Mouse (Mus musculus) CH12F3 (cell line): ENCODE results near the gene Lrrc29.
"Not testable (repeated sequence)": the region's sequence is repeated elsewhere in the genome, so short reads cannot be mapped to it uniquely, and the experiment has no call there.

Experiments
- in situ Hi-C: fragments of 300-500 bp; cut with MboI; formaldehyde crosslinking; loops from 2 replicates; pipeline ENCODE4 v1.14.3; 2020; ENCODE audit warnings: low sequenced_read_pairs

Lrrc29 gene

DNA sequence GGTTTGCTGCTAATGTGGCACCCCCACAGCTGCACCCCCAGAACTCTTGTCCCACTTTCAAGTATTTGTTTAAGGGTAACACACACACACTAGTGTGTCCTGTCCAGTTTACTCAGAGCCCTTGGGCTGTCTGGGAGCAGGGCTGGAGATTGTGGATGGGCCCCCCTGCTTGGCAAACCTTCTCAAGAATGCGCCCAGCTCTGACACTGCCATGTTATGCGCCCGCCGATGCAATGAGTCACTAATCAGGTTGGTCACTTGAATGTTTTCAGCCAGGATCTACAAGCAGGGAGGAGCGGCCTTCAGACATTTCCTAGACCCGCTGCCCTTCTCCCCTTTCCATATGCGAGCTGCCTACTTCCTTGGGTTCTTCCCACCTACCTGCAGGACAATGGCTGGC, 33.6 kb downstream of the Lrrc29 start:
- in situ Hi-C loops: no loop called here

DNA sequence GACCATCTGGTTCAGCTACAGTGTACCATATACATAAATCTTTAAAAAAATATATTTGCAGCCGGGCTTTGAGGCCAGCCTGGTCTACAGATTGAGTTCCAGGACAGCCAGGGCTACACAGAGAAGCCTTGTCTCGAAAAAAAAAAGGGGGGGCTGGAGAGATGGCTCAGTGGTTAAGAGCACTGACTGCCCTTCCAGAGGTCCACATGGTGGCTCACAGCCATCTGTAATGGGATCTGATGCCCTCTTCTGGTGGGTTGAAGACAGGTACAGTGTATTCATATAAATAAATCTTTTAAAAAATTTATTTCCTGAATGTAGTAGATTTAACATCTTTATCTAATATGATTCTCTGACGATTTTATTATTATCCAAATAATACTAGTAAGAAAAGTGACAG, 34.3 kb downstream of the Lrrc29 start:
- in situ Hi-C loops: not testable (repeated sequence)

DNA sequence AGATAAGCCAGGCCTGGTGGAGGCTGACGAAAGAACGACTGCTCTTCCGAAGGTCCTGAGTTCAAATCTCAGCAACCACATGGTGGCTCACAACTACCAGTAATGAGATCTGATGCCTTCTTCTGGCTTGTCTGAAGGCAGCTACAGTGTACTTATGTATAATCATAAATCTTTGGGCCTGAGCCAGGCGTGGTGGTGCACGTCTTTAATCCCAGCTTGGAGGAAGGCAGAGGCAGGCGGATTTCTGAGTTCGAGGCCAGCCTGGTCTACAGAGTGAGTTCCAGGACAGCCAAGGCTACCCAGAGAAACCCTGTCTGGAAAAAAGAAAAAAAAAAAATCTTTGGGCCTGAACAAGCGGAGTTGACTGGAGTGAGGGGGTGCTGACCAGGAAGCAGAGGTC, 34.7 kb downstream of the Lrrc29 start:
- in situ Hi-C loops: not testable (repeated sequence)

DNA sequence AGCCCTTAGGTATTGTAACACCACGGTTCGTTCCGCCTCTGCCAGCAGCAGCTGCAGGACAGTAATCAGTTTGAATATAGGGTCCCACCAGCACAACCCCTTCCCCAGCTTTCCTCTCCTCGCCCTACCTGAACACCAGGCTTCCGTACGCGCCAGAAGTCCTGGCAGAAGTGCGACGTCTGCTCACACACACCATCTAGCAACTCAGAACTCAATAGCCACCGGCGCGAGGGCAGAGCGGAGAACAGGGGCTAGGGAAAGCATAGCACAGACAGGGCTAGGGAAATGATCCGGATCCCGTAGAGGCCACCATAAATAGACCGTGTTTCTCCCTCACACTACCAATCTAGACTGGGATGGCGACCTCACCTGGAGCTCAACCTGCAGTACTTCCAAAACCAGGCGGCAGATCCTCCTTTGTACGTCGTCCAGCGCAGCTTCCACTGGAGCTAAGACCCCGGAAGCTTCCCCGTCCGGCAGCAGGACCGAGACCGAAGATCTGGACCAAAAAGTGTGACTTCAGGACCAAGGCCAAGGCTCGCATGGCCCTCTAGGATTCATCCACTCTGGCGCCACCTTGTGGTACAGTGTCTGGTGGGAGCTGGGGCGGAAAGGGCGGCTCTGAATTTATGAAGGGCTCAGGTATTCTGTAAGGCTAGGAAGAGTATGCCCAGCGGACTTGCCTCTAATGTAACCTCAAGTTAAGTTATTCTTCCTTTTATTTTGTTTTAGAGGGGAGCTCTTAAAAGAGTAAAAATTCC, 35.3 kb downstream of the Lrrc29 start:
- in situ Hi-C loops: no loop called here

DNA sequence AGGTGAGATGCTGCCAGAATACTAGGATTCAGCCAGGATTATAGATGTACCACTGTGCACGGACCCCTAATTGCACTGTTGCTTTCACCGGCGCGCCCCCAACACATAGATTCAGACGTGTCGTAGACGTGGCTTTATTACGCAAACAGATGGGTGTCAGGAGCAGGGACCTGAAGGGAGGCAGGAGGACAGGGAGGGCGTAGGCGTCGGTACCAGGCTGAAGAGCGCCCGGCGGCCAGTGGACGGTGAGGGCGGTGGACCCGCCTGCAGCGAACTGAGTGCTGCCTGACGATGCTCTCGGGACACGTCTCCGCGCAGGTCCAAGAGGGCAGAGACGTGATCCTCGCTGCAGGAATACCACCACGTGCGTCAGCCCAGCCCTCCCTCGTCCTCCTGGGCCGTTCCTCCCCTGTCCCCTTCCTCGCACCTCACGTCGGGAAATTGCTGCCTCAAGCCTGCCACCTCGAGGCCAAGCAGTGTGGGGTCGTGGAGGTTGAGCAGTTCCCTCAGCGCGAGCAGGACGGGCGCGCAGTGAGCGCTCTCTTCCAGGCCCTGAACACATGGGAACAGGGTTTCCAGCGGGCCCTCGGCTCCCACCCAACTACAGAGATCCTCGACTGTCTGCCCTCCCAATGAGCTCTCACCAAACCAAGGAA, 36.1 kb downstream of the Lrrc29 start, which contains the start of gene 4931428F04Rik:
Gene 4931428F04Rik, minus strand, starts transcription at position 60 of the 656 bp plus-strand sequence.
- in situ Hi-C loops: no loop called here

DNA sequence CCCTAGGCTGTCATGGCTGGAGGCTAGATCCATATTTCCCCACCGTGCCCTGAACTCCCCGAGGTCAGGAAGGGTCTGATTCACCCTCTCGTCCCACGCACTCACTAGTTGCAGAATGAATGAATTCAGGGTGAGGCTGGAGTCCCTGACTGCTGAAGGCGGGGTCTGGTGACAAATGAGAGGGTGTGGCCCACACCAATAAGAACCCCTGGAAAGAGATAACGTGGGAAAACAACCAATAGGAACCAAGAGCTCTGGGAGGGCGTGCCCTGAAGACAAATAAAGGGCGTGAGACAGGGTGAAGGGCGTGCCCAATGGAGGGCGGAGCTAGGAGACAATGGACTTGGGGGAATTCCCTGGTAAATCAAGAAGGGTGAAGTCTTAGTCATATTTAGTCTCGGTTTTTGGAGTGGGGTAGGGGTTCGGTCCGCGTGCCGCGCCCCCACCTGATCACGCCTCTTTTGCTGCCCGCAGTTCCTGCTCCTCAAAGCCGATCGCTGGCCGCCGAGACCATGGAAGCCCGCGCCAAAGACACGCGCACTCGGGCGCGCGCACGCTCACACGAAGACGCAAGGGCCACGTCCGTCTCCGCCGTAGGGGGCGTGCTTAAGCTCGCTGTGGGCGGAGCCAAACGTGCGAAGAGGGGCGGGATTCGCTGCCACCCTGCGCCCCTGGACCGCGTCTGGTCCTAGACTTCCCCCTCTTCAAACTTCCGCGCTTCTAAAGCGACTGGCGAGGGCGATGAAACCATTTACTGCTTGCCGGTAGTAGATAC, 36.9 kb downstream of the Lrrc29 start:
- in situ Hi-C loops: no loop called here

DNA sequence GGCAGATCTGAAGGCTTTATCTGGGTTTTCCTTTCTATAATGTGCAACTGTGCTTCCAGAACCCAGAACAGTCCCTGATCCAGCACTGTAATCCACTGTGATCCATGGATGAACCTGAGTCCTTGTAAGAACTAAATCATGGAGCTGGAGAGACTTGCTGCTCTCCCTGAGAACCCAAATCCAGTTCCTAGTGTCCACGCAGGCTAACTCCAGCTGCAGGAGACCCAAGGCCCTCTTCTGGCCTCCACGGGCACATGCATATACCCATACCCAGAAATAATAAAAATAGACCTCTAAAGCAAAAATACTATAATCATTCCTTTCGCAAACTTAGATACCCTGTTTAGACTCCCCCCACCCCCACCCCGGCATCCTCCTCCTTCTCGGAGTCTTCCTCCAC, 37.8 kb downstream of the Lrrc29 start:
- in situ Hi-C loops: no loop called here

DNA sequence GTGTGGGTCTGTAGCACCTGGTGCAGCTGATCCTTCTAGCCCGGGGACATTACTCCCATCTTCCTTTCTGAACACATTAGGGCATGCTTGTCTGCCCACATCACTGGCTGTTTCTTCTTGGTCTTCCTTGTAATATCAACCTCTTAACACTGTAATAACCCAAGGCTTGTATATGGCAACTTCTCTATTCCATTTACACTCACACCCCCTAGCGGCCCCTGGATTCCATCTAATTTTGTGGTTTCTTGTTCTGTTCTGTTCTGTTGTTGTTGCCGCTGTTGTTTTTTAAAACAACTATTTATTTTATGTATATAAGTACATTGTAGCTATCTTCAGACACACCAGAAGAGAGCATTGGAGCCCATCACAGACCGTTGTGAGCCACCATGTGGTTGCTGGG, 39.2 kb downstream of the Lrrc29 start:
- in situ Hi-C loops: no loop called here

DNA sequence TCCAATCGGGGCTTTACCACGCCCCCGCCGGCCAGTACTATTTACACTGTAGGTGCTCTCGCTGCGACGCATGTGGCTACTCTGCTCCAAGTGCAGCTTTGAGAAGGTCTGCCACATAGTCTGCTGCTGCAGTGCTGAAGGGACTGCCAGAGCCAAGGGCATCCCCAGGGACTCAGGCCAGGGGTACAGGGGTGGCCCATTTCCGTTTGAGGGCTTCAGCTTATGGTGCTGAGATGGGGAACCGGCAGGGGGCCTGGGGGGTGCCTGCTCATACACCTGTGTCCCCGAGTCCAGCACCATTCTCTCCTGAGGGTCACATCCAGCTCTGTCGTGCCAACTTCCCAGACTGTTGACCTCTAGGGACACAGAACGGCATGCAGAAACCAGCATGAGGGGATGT, 40.6 kb downstream of the Lrrc29 start:
- in situ Hi-C loops: no loop called here

DNA sequence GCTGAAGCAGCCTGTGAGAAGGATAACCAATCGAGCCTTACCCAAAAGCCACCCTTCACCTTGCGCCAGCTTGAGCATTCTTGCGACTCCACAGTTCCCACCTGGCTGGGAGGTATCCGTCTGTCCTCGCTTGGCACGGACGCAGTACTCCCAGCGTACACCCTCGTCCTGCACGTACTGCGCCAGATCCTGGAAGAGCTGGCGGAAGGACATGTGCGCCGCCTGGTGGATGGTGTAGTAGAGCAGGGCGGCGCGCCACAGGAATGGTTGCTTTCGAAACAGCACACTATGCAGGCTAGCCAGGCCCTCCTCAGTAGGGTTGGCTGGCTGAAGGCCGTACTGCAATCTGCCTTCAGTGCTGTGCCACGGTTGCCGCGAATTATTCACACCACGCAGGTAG, 43.0 kb downstream of the Lrrc29 start:
- in situ Hi-C loops: no loop called here

DNA sequence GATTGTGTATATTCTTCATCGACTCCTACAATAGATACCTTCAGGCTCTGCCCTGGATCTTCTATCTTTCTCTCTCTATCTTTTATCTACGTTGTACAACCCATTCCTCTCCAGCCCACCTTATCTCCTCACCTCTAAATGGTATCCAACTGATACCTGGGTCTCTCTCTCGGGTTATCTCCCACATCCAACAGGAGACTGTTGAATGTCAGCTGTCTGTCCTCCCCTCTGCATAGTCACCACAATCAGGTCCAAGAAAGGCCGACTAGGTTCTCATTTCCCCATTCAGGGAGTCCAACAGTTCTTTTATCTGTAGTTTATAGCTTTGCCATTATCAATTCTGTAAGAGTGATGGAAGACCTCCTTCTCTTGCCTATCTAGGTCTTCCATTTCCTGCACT, 43.8 kb downstream of the Lrrc29 start:
- in situ Hi-C loops: no loop called here

DNA sequence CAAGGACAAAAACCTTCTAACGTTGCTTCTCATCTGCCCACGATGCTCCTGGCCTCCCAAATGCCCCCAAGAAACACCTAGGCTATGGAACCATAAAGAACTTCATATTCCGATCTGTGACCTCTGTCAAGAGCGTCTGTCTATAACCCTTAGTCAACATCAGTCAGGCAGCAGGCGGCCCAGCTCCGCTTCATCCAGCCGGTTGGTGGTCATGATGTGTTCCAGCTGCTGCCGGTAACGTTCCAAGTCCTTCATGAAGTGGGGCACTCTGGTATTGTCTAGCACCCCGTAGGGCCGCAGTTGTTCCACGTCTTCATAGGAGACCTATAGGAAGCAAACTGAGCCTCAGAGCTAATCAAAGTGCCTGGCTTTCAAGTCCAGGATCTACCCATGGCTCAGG, 44.3 kb downstream of the Lrrc29 start:
- in situ Hi-C loops: no loop called here

DNA sequence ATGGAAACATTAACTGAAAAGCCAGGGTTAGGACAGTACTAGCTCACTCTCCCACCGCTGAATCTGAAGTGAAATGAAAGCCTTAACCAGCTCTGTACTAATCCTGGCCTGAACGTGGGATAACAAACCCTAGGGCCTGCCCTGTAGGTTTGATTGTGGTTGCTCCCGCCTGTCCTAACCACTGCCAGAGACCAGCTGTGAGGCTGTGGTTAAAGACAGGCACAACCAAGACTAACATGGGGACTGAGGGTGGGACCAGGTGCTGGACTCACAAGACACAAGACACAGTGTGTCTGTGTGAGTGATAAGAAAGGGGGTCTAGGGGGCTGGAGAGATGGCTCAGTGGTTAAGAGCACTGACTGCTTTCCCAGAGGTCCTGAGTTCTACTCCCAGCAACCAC, 45.5 kb downstream of the Lrrc29 start:
- in situ Hi-C loops: no loop called here

DNA sequence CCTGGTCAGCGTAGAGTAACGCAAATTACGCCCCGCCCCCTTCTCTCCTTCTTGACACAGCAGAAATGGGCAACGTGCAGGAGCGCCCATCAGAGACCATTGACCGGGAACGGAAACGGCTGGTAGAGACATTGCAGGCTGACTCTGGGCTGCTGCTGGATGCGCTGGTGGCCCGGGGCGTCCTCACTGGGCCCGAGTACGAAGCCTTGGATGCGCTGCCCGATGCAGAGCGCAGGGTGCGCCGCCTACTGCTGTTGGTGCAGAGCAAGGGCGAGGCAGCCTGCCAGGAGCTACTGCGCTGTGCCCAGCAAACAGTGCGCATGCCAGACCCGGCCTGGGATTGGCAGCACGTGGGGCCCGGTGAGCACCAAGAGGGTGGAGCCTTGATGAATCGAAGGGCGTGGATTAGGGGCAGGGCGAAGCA, 47.2 kb downstream of the Lrrc29 start:
- in situ Hi-C loops: no loop called here

DNA sequence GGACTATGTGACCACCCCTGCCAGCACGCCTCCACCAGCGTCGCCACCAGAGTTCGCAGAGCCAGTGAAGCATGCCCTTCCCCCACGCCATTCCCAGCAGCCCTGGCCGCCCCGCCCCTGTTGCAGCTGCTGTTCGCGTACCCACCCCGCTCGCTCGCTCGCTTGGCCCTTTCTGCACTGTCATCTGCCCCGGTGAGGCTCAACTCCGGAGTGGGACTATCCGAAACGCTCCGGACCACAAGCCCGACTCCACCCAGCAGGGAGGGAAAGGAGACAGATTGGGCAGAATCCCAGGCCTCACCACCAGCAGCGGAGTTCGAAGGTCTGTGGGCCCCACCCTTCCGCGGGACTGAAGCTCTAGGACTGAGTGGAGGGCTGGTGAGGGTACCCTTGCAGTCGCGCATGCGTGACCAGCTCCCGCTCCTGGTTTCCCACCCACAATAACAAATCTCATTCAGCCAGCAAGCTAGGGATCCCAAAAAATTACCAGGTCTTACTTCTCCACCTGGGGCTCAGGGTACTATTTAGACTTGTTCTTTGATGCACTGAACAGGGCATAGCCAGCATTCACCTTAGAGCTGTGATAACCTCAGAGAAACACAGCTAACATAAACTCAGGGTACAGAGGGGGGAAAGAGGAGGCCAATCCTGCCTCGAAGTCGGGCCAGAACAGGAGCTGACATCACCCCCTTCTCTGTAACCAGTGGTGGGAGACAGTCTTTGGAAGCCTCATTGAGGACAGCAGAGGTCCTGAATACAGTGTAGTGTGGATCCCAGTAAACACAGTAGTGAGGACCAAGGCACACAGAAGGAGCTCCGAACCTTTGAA, 49.6 kb downstream of the Lrrc29 start:
- in situ Hi-C loops: no loop called here

DNA sequence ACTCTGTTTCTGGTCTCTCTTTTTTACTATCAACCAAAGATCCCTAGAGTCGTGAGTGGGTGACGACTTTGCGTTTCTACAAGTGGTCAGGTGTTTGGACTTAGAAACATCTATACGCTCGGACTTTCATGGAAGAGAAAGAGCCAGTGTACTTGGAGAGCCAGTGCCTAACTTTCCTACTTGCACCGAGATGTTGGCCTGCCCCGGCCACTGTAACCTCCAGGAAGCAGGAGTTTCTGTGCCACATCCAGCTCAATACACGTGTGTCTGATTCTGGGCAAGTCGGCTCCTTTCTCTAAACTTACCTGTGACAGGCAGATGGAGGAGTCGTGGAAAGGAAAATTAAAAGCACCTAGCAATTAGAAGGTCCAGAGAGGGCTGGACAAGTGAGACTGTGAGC, 50.2 kb downstream of the Lrrc29 start, which contains the start of gene Nol3:
Gene Nol3, plus strand, starts transcription at position 301 of the 400 bp plus-strand sequence.
- in situ Hi-C loops: no loop called here

DNA sequence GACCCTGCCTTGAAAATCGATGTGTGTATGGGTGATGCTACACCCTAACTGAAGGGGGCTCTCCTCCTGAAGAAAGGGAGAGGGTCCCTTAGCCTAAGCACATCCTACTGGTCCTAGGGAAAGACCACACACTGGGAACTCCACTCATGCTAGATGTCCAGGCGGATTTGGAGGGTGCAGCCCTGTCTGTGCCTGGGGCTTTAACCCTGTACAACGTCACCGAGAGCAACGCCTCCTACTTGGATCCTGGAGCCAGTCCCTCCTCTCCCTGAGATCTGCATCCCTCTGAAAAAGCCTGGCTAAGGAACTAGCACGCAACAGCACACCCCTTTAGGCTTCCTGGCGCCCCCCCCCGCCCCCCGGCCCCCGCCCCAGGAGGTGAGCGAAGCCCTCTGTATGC, 50.7 kb downstream of the Lrrc29 start:
- in situ Hi-C loops: no loop called here

DNA sequence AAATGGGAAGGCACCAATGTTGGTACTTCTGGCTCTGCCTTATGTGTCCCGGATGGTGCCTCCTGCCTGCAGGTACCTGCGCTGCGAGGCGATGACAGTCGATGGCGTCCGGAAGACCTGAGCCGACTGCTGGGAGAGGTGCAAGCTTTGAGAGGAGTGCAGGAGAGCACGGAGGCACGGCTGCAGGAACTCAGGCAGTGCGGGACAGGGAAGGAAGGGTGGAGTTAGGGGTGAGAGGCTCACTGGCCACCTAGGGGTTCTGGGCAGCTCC, 55.2 kb downstream of the Lrrc29 start:
- in situ Hi-C loops: no loop called here

DNA sequence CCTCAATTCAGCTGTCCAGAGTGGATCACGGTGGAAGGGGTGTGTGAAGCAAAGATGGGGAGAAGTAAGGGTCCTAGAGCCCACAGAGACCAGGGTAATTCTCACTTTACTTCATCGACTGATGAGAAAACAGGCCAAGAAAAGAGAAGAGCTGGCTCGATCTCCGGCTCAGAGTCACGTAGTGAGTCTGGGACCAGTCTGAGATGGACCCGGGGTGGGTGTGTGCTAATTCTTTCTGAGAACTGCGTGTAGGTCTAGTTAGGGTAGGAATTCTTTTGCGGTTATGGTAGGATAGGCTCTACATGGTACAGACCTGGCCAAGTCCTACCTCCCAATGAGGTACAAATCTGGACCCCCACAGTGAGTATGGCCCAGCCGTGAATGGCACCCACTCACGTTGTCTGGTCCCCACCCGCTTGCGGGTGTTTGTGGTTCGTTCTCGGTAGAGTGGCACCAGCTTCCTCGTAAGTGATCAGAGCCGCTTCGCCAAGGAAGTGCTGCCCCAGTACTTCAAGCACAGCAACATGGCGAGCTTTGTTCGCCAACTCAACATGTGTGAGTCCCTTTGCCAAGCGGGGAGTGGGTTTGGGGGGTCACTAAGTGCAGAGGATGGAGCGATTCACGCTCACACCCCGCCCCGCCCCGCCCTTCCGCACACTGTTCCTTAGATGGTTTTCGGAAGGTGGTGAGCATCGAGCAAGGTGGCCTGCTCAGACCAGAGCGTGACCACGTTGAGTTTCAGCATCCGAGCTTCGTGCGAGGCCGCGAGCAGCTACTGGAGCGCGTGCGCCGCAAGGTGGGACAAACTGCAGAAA, 55.8 kb downstream of the Lrrc29 start:
- in situ Hi-C loops: no loop called here

DNA sequence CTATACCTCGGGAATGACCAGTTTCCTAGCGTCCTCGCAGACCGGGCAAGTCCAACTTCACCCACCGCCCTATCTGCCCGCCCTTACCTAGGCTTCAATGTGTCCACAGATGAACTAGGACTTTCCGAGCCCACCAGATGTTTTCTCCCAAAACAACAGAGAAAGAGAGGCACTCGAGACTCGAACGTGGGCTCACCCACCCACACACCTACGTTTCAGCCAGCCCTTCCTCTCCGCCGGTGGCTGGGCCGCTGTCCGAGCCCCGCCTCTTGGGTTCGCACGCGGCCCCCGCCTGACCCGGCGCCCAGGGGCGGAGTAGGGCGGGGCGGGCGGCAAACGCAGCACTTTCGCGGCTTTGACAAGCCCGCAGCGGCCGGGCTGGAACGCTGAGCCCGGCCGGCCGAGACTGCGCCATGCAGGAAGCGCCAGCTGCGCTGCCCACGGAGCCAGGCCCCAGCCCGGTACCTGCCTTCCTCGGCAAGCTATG, 56.6 kb downstream of the Lrrc29 start, which contains the start of gene Hsf4:
Gene Hsf4, plus strand, starts transcription at position 341 of the 487 bp plus-strand sequence.
- in situ Hi-C loops: no loop called here
